Mouse (Mus musculus): ENCODE measurements around the gene Prkcg. TPM values are rescaled to one million over a fixed set of nuclear protein-coding genes. Genes with fewer than 3 reads are reported as not detected.

The Prkcg gene
- polyA plus RNA-seq (2015; fragmentation: Nextera tagmentation; extraction: Ambion mirVana): 0.03 and 0.52 TPM in 2 replicates

GRCm38 (mm10) chr7:3288976-3289970, at the start of gene Prkcg, which contains the start of gene Myadm:
Gene Prkcg (plus strand): TSS chr7:3289179.
Gene Myadm (plus strand): TSS chr7:3289080.
- ATAC-seq (ENCODE audit: low read depth) (peak; percentile 60), DNase-seq (peak; percentile 58)
- Histone ChIP-seq H3K27ac (peak within 1 kb of the TSS; percentile 36), H3K4me2 (peak within 1 kb of the TSS; percentile 61), H3K4me3 (replicated peaks) (peak within 1 kb of the TSS; percentile 43), H3K27me3 (no peaks in the 10 kb centered on the region), H3K36me3 (no peaks in the 10 kb centered on the region), H3K9me3 (replicated peaks) (no peaks in the 10 kb centered on the region), H3K9ac (peak within 1 kb of the TSS; percentile 50), H3K4me1 (replicated peaks) (peaks cover 56% of the 10 kb centered on the region)
- WGBS (ENCODE audit: insufficient replicate concordance): 3% methylated on average over 30 of the region's 30 CpGs

GRCm38 (mm10) chr7:3239193-3239592, 49.8 kb upstream of the Prkcg start:
- no peak overlapping the region for H3K9ac ChIP-seq
- no peak overlapping the region for H3K4me2 ChIP-seq
- no peaks in the 10 kb centered on the region for H3K36me3 ChIP-seq
- no peak overlapping the region for H3K4me3 ChIP-seq (replicated peaks)
- DNase-seq: no peak
- H3K9me3 ChIP-seq (replicated peaks): no peaks in the 10 kb centered on the region
- 58% methylated on average over 2 of the region's 2 CpGs for WGBS (ENCODE audit: insufficient replicate concordance)
- no peak overlapping the region for H3K27ac ChIP-seq
- no peaks in the 10 kb centered on the region for H3K27me3 ChIP-seq
- no peaks in the 10 kb centered on the region for H3K4me1 ChIP-seq (replicated peaks)
- ATAC-seq (ENCODE audit: low read depth): no peak

GRCm38 (mm10) chr7:3260701-3261100, 28.3 kb upstream of the Prkcg start:
- H3K27ac ChIP-seq: no peak overlapping the region
- no peaks in the 10 kb centered on the region for H3K4me1 ChIP-seq (replicated peaks)
- no peaks in the 10 kb centered on the region for H3K9me3 ChIP-seq (replicated peaks)
- no peak overlapping the region for H3K9ac ChIP-seq
- ATAC-seq (ENCODE audit: low read depth) (no peak), DNase-seq (no peak)
- no peaks in the 10 kb centered on the region for H3K36me3 ChIP-seq
- peaks cover 16% of the 10 kb centered on the region for H3K27me3 ChIP-seq
- no peak overlapping the region for H3K4me2 ChIP-seq
- 51% methylated on average over 3 of the region's 3 CpGs for WGBS (ENCODE audit: insufficient replicate concordance)
- no peak overlapping the region for H3K4me3 ChIP-seq (replicated peaks)

- WGBS (ENCODE audit: insufficient replicate concordance): 45% methylated on average over 4 of the region's 4 CpGs
- Histone ChIP-seq H3K4me1 (replicated peaks) (no peaks in the 10 kb centered on the region), H3K9ac (no peak overlapping the region), H3K9me3 (replicated peaks) (no peaks in the 10 kb centered on the region), H3K36me3 (no peaks in the 10 kb centered on the region), H3K27ac (no peak overlapping the region), H3K4me2 (no peak overlapping the region), H3K27me3 (peaks cover 16% of the 10 kb centered on the region), H3K4me3 (replicated peaks) (no peak overlapping the region)
- DNase-seq (no peak), ATAC-seq (ENCODE audit: low read depth) (no peak)
Measured at GRCm38 (mm10) chr7:3261446-3261845, 27.5 kb upstream of the Prkcg start.

- Histone ChIP-seq H3K9ac (no peak overlapping the region), H3K4me3 (replicated peaks) (no peak overlapping the region), H3K27ac (no peak overlapping the region), H3K4me2 (no peak overlapping the region), H3K4me1 (replicated peaks) (no peaks in the 10 kb centered on the region), H3K27me3 (peaks cover 16% of the 10 kb centered on the region), H3K9me3 (replicated peaks) (no peaks in the 10 kb centered on the region), H3K36me3 (no peaks in the 10 kb centered on the region)
- ATAC-seq (ENCODE audit: low read depth) (no peak), DNase-seq (no peak)
- WGBS (ENCODE audit: insufficient replicate concordance): 25% methylated on average over 2 of the region's 2 CpGs
Measured at GRCm38 (mm10) chr7:3262789-3263188, 26.2 kb upstream of the Prkcg start.

- H3K36me3 ChIP-seq: no peaks in the 10 kb centered on the region
- H3K27me3 ChIP-seq: peaks cover 16% of the 10 kb centered on the region
- 29% methylated on average over 22 of the region's 22 CpGs for WGBS (ENCODE audit: insufficient replicate concordance)
- no peak for ATAC-seq (ENCODE audit: low read depth)
- no peak for DNase-seq
- no peaks in the 10 kb centered on the region for H3K9me3 ChIP-seq (replicated peaks)
- no peak overlapping the region for H3K4me3 ChIP-seq (replicated peaks)
- H3K27ac ChIP-seq: no peak overlapping the region
- no peaks in the 10 kb centered on the region for H3K4me1 ChIP-seq (replicated peaks)
- H3K4me2 ChIP-seq: no peak overlapping the region
- no peak overlapping the region for H3K9ac ChIP-seq
Measured at GRCm38 (mm10) chr7:3264390-3265022, 24.5 kb upstream of the Prkcg start.

- no peak overlapping the region for H3K4me3 ChIP-seq (replicated peaks)
- H3K9ac ChIP-seq: no peak overlapping the region
- H3K9me3 ChIP-seq (replicated peaks): no peaks in the 10 kb centered on the region
- H3K4me1 ChIP-seq (replicated peaks): no peaks in the 10 kb centered on the region
- H3K36me3 ChIP-seq: no peaks in the 10 kb centered on the region
- 43% methylated on average over 6 of the region's 6 CpGs for WGBS (ENCODE audit: insufficient replicate concordance)
- H3K27ac ChIP-seq: no peak overlapping the region
- no peak overlapping the region for H3K4me2 ChIP-seq
- ATAC-seq (ENCODE audit: low read depth): no peak
- DNase-seq: no peak
- peaks cover 16% of the 10 kb centered on the region for H3K27me3 ChIP-seq
Measured at GRCm38 (mm10) chr7:3265311-3265710, 23.7 kb upstream of the Prkcg start.

GRCm38 (mm10) chr7:3267261-3267660, 21.7 kb upstream of the Prkcg start:
- Histone ChIP-seq H3K4me2 (no peak overlapping the region), H3K4me3 (replicated peaks) (no peak overlapping the region), H3K27ac (no peak overlapping the region), H3K27me3 (peaks cover 16% of the 10 kb centered on the region), H3K9me3 (replicated peaks) (no peaks in the 10 kb centered on the region), H3K36me3 (no peaks in the 10 kb centered on the region), H3K4me1 (replicated peaks) (no peaks in the 10 kb centered on the region), H3K9ac (no peak overlapping the region)
- 66% methylated on average over 3 of the region's 3 CpGs for WGBS (ENCODE audit: insufficient replicate concordance)
- no peak for ATAC-seq (ENCODE audit: low read depth)
- no peak for DNase-seq

- H3K4me1 ChIP-seq (replicated peaks): no peaks in the 10 kb centered on the region
- H3K36me3 ChIP-seq: no peaks in the 10 kb centered on the region
- no peak overlapping the region for H3K27ac ChIP-seq
- no peaks in the 10 kb centered on the region for H3K9me3 ChIP-seq (replicated peaks)
- 32% methylated on average over 8 of the region's 8 CpGs for WGBS (ENCODE audit: insufficient replicate concordance)
- ATAC-seq (ENCODE audit: low read depth): no peak
- no peak overlapping the region for H3K9ac ChIP-seq
- H3K27me3 ChIP-seq: peaks cover 16% of the 10 kb centered on the region
- no peak for DNase-seq
- H3K4me2 ChIP-seq: no peak overlapping the region
- no peak overlapping the region for H3K4me3 ChIP-seq (replicated peaks)
Measured at GRCm38 (mm10) chr7:3267888-3268287, 21.1 kb upstream of the Prkcg start.

- Histone ChIP-seq H3K9me3 (replicated peaks) (no peaks in the 10 kb centered on the region), H3K4me1 (replicated peaks) (no peaks in the 10 kb centered on the region), H3K4me2 (no peak overlapping the region), H3K36me3 (no peaks in the 10 kb centered on the region), H3K27me3 (peaks cover 16% of the 10 kb centered on the region), H3K9ac (no peak overlapping the region), H3K4me3 (replicated peaks) (no peak overlapping the region), H3K27ac (no peak overlapping the region)
- DNase-seq (no peak), ATAC-seq (ENCODE audit: low read depth) (no peak)
- 38% methylated on average over 3 of the region's 3 CpGs for WGBS (ENCODE audit: insufficient replicate concordance)
Measured at GRCm38 (mm10) chr7:3268291-3268690, 20.7 kb upstream of the Prkcg start.

GRCm38 (mm10) chr7:3272206-3272605, 16.8 kb upstream of the Prkcg start:
- Histone ChIP-seq H3K27ac (no peak overlapping the region), H3K36me3 (no peaks in the 10 kb centered on the region), H3K4me2 (no peak overlapping the region), H3K27me3 (no peaks in the 10 kb centered on the region), H3K4me1 (replicated peaks) (no peaks in the 10 kb centered on the region), H3K4me3 (replicated peaks) (no peak overlapping the region), H3K9me3 (replicated peaks) (no peaks in the 10 kb centered on the region), H3K9ac (no peak overlapping the region)
- no peak for ATAC-seq (ENCODE audit: low read depth)
- DNase-seq: no peak
- WGBS (ENCODE audit: insufficient replicate concordance): 60% methylated on average over 9 of the region's 9 CpGs

All from liver, embryonic 13.5 days (tissue).